Mouse (Mus musculus) G1E (cell line): ENCODE data around the gene Zfyve26. TPM values are rescaled to one million over a fixed set of nuclear protein-coding genes. Genes with fewer than 3 reads are reported as not detected.
"Not testable (repeated sequence)": the region's sequence is repeated elsewhere in the genome, so short reads cannot be mapped to it uniquely, and the experiment has no call there.

ENCODE experiments used
- ATAC-seq: 2 replicates; pipeline ENCODE4 v1.8.0; 2016; ENCODE audit warnings: mild to moderate bottlenecking; ENCODE audit not compliant: insufficient number of reproducible peaks, poor library complexity, low FRiP score, severe bottlenecking; ENCODE audit errors: extremely low read depth
- DNase-seq: peaks from one replicate; pipeline ENCODE4 v3.0.0; 2012; ENCODE audit warnings: low spot score
- H3K27me3 ChIP-seq: 2 replicates; pipeline ENCODE4 v1.6.1; 2012; ENCODE audit warnings: mild to moderate bottlenecking, low read length, inconsistent platforms; ENCODE audit not compliant: insufficient read depth
- H3K36me3 ChIP-seq: replicated peaks from 2 replicates; pipeline ENCODE3; 2012; ENCODE audit warnings: mild to moderate bottlenecking, inconsistent platforms
- H3K4me1 ChIP-seq: 2 replicates; pipeline ENCODE4 v1.6.1; 2012; ENCODE audit warnings: low read depth, low read length, inconsistent platforms, mixed read lengths; ENCODE audit not compliant: insufficient read depth
- H3K4me3 ChIP-seq: 2 replicates; pipeline ENCODE4 v1.5.1; 2012; ENCODE audit warnings: low read depth, mild to moderate bottlenecking, inconsistent platforms, low read length, moderate library complexity, mixed read lengths
- H3K9me3 ChIP-seq: replicated peaks from 2 replicates; pipeline ENCODE4 v1.6.1; 2012; ENCODE audit warnings: inconsistent platforms
- CTCF ChIP-seq: IDR thresholded peaks from 2 replicates; pipeline ENCODE4 v1.5.1; 2012; ENCODE audit warnings: low read depth, low read length, inconsistent platforms, mixed read lengths
- GATA1 ChIP-seq: IDR thresholded peaks from 2 replicates; pipeline ENCODE4 v1.6.1; 2012; ENCODE audit warnings: borderline replicate concordance, low read length, inconsistent platforms, mixed read lengths
- GATA2 ChIP-seq: IDR thresholded peaks from 2 replicates; pipeline ENCODE4 v1.6.1; 2012; ENCODE audit warnings: low read depth, low read length, inconsistent platforms, borderline replicate concordance
- POLR2AphosphoS5 ChIP-seq: IDR thresholded peaks from 2 replicates; pipeline ENCODE4 v1.6.1; 2012; ENCODE audit warnings: low read depth, low read length, inconsistent platforms; ENCODE audit not compliant: insufficient replicate concordance
- TAL1 ChIP-seq: conservative IDR thresholded peaks from 2 replicates; pipeline ENCODE4 v1.6.1; 2012; ENCODE audit warnings: low read depth, low read length, inconsistent platforms, mixed read lengths
- polyA plus RNA-seq: library from polyadenylated mRNA; stranded (reverse); fragments of >175 nt; gene quantifications from 2 replicates; pipeline ENCODE4 v1.2.3, GENCODE M21; 2012
- total RNA-seq, 2 experiments: library from RNA; stranded (forward) in 1 of 2; stranded (reverse) in 1 of 2; fragments of 200-1000 nt in 1 of 2; fragments of >200 nt in 1 of 2; fragmentation: Nextera tagmentation in 1 of 2; gene quantifications; 2 replicates each; pipeline ENCODE4 v1.2.3; 2014 to 2017

Gene Zfyve26
- total and polyA plus RNA-seq, 3 experiments: 9.6 to 93.5 (median 52.3) TPM

DNA sequence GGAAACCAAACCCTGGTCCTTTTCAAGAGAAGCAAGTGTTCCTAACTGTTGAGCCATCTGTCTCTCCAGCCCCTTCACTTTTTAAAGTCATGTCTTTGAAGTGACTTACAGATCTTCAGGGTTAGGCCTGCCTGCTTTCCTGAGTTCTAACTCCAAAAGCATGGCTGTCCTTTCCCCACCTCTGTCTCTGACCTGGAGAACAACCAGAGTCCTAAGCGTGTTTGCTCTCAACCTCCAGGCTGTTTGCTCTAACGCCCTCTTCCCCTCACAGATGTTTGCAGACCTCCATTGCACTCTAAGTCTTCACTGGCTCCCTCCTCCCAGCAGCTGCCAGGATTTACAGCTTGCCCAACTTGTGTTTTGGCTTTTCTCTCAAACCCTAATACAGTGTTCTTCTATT lies 30.6 kb upstream of the Zfyve26 start:
- no peak overlapping the region for H3K4me3 ChIP-seq
- no peak for DNase-seq
- H3K27me3 ChIP-seq: no peaks in the 10 kb centered on the region
- H3K9me3 ChIP-seq: no peaks in the 10 kb centered on the region
- ATAC-seq: no peak
- peaks cover 58% of the 10 kb centered on the region for H3K36me3 ChIP-seq
- TF ChIP-seq CTCF: no peak
- peaks cover 2% of the 10 kb centered on the region; the same call in 1 of the 2 replicates for H3K4me1 ChIP-seq

DNA sequence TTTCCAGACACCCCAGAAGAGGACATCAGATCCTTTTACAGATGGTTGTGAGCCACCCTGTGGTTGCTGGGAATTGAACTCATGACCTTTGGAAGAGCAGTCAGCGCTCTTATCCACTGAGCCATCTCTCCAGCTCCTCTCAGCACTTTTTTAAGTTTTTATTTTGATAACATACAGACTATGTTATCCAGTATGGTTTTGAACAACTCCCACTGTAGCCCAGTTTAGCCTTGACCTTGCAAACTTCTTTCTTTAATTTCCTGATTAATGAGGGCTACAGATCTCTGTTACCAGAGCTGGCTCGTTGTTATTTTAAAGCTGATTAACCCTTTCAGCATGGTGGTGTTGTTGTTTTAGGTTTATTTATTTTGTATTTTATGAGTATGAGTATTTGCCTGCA lies 30.1 kb upstream of the Zfyve26 start:
- no peak overlapping the region for H3K4me3 ChIP-seq
- DNase-seq (no peak), ATAC-seq (no peak)
- H3K27me3 ChIP-seq: no peaks in the 10 kb centered on the region
- H3K4me1 ChIP-seq: peaks cover 4% of the 10 kb centered on the region; the same call in 1 of the 2 replicates
- H3K9me3 ChIP-seq: no peaks in the 10 kb centered on the region
- no peak for TF ChIP-seq GATA2
- no peak for TF ChIP-seq GATA1
- no peak for TF ChIP-seq CTCF
- no peak for TF ChIP-seq TAL1
- peaks cover 59% of the 10 kb centered on the region for H3K36me3 ChIP-seq

DNA sequence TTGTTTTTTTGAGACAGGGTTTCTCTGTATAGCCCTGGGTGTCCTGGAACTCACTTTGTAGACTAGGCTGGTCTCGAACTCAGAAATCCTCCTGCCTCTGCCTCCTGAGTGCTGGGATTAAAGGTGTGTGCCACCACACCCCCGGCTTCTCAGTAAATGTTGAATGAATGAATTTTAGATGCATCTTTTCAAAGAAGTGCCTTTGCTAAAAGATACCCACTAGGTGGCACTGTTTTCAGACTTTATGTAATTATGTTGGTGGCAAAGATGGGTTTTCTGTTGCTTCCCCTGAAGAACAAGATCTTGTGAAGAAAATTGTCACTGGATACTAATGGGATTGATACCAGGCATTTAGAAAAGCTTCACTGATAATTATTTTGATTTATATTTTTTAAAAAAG lies 26.4 kb upstream of the Zfyve26 start:
- not testable (repeated sequence) for H3K4me3 ChIP-seq, H3K9me3 ChIP-seq, ATAC-seq, H3K27me3 ChIP-seq
- peaks cover 70% of the 10 kb centered on the region for H3K36me3 ChIP-seq
- TF ChIP-seq CTCF: peak; percentile 41; the same call in 1 of the 2 replicates
- H3K4me1 ChIP-seq: peaks cover 15% of the 10 kb centered on the region
- DNase-seq: peak; percentile 21

DNA sequence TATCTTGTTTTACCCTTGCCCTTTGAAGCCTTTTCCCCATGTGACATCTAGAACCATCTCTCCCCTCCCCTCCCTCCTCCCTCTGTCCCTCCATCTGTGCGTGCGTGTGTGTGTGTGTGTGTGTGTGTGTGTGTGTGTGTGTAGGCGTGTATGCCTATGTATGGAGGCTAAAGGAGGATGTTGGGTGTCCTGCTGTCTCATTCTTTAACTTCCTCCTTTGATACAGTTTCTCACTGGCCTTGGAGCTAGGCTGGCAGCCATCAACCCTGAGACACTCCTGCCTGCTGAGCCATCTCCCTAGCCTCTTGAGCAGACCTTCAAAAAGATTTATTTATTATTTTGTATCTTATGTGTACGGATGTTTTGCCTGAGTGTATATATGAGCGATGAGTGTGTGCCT lies 24.8 kb upstream of the Zfyve26 start:
- Histone ChIP-seq H3K36me3 (peaks cover 66% of the 10 kb centered on the region), H3K4me3 (no peak overlapping the region), H3K27me3 (no peaks in the 10 kb centered on the region), H3K4me1 (peaks cover 15% of the 10 kb centered on the region), H3K9me3 (no peaks in the 10 kb centered on the region)
- ATAC-seq: peak; percentile 63; the same call in 1 of the 2 replicates
- TF ChIP-seq CTCF (no peak), POLR2AphosphoS5 (no peak), TAL1 (no peak), GATA1 (no peak), GATA2 (no peak)
- peak; percentile 10 for DNase-seq

DNA sequence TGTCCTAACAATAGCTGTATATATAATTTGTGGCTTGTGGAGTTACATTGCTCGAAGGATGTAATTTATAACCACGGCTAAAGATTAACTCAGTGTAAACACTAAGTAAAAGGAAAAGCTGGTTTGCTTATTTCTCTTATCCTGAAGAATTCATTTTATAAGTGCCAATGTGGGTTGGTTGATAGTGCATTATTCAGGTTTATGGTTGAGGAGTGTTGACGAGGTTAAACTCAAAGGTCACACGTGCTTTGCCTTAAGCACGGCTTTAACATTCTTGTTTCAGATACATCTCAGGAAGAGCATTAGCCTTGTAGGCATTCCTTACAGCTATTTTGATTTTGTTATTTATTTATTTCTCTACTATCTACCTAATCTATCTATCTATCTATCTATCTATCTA lies 21.2 kb upstream of the Zfyve26 start:
- H3K9me3 ChIP-seq: no peaks in the 10 kb centered on the region
- no peak for ATAC-seq
- H3K4me3 ChIP-seq: no peak overlapping the region
- DNase-seq: no peak
- peaks cover 15% of the 10 kb centered on the region for H3K4me1 ChIP-seq
- H3K27me3 ChIP-seq: no peaks in the 10 kb centered on the region
- peaks cover 69% of the 10 kb centered on the region for H3K36me3 ChIP-seq
- no peak for TF ChIP-seq GATA2
- TF ChIP-seq GATA1: no peak
- no peak for TF ChIP-seq CTCF
- TF ChIP-seq POLR2AphosphoS5: no peak
- TF ChIP-seq TAL1: no peak

DNA sequence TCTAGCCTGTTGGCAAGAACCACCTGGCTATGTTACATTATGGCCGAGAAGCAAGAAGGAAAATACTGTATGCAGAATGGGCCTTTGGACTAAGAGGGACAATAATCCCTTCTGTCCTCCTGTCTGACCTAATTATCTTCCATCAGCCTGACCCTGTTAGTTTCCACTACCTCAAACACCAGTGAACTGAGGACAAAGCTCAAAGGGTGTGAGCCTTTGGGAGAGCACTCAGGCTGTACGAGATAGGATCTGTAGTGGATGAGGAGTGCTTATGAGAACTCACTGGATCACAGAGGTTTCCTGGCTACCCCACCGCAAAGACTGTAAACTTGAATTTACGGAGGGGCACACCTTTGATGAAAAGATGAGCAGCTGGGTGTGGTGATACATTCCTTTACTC lies 17.6 kb upstream of the Zfyve26 start:
- ATAC-seq (no peak), DNase-seq (no peak)
- TF ChIP-seq GATA2 (no peak), POLR2AphosphoS5 (no peak), CTCF (no peak), TAL1 (no peak), GATA1 (no peak)
- H3K4me1 ChIP-seq: peaks cover 2% of the 10 kb centered on the region; the same call in 1 of the 2 replicates
- peaks cover 60% of the 10 kb centered on the region for H3K36me3 ChIP-seq
- no peaks in the 10 kb centered on the region for H3K9me3 ChIP-seq
- H3K4me3 ChIP-seq: no peak overlapping the region
- no peaks in the 10 kb centered on the region for H3K27me3 ChIP-seq

DNA sequence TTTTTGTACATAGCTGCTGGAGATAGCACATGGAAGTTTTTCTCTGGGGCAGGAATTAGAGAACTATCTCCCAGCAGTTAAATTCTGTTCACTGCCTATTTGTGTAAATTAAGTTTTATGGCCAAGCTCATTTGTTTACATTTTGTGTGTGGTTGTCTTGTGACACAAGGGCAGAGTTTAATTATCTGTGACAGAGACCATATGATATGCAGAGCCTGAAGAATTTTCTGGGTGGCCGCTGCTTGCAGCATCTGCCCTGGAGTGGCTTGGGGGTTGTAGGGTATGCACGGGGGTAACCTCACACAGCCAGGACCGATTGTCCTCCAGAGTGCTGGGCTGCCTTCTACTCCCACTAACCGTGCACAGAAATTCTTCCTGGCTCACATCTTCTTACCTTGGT lies 9.9 kb upstream of the Zfyve26 start:
- Histone ChIP-seq H3K4me1 (no peaks in the 10 kb centered on the region), H3K36me3 (peaks cover 71% of the 10 kb centered on the region), H3K27me3 (no peaks in the 10 kb centered on the region), H3K4me3 (no peak overlapping the region), H3K9me3 (no peaks in the 10 kb centered on the region)
- DNase-seq: no peak
- TF ChIP-seq GATA1: no peak
- no peak for TF ChIP-seq CTCF
- no peak for TF ChIP-seq GATA2
- TF ChIP-seq TAL1: no peak
- TF ChIP-seq POLR2AphosphoS5: no peak
- no peak for ATAC-seq
